Mouse (Mus musculus) myocyte (in vitro differentiated cells): ENCODE measurements at regions not wholly inside any gene's neighbourhood (a gene's known extent, or its start where the extent isn't known, plus 50 kb on each side); places are given as distances from the start of the nearest gene placed in this dataset.

Experiments used
- MAX ChIP-seq: IDR thresholded peaks from one replicate; pipeline ENCODE4 v1.6.1; 2011; ENCODE audit warnings: low read depth, mild to moderate bottlenecking, control low read depth
- POLR2A ChIP-seq: IDR thresholded peaks from one replicate; pipeline ENCODE4 v1.6.1; 2011; ENCODE audit warnings: low read depth, mild to moderate bottlenecking, control low read depth, moderate library complexity; ENCODE audit not compliant: insufficient read length
- TCF3 ChIP-seq: IDR thresholded peaks from one replicate; pipeline ENCODE4 v1.6.1; 2011; ENCODE audit warnings: low read depth, control low read depth; ENCODE audit not compliant: insufficient read length

DNA sequence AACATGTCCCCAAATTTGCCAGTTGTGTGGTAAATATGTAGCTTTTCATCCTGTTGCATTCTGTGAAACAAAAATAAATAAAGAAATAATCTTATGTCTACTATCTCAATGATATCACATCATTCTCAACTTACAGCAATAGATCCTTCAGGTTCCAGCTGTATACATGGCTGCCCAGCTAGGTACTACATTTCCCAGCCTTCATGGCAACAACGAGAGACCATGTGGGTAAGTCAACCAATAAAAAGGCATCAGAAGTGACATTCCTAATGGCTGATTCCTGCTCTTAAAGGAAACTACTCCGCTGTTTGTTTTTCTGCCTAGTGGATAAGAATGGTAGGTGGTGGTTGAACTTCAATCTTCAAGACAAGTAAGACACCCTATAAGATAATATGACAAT lies 82.5 kb upstream of the Rai2 start:
- TF ChIP-seq POLR2A (no peak), TCF3 (no peak), MAX (no peak)
